ENCODE assay signal across 24 mouse cellular contexts in the genomic region with DNA sequence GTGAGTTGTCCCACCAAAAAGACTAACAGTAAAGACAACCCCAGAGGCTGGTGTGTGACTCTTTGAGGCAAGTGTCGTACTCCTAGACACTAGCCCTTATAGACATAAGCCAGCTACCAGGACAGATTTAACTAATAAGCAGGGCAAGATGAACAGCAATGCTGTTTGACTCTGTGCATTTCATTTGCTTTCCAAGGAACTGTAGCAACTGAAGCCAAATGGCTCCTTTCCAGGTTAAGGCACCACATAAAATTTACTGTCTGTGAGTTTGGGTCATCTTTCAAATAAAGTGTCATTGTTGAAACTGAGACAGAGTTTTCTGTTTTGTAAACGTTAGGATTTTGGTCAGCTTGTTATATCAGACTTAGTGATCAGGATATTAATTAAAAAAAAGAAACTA.
DNase-seq lines count a peak whose midpoint lies in the region; ATAC-seq and TF ChIP-seq lines count a peak whose summit lies in the region.
"Had no signal": no experiment of that assay in that cellular context is flagged by ENCODE, and none has a peak within 500 bp of the region (broad histone marks: within the 10 kb centered on the region; RNA-seq: fewer than 3 reads in every experiment).

No protein-coding gene starts in this region.

- H3K27ac ChIP-seq in cerebellum, adult 2 months (ENCODE audit: insufficient read depth, low read length): no peak overlapping the region
- 0 out of 2 replicates have a peak overlapping the region, but pooled peaks have one; percentile 12 for H3K27ac ChIP-seq in kidney, embryonic 16.5 days (ENCODE audit: low read length)
- H3K27ac ChIP-seq in lung, embryonic 15.5 days: no peak overlapping the region
- H3K27ac ChIP-seq: embryonic facial prominence, embryonic 12.5 days; forebrain, embryonic 10.5 days; forebrain, embryonic 15.5 days; gastrocnemius, adult 2 months; hindbrain, embryonic 12.5 days; kidney, embryonic 15.5 days; limb, embryonic 12.5 days; liver, embryonic 15.5 days had no signal

- H3K9me3 ChIP-seq in kidney, embryonic 16.5 days (ENCODE audit: low read length): no peaks in the 10 kb centered on the region
- H3K9me3 ChIP-seq in lung, embryonic 15.5 days: no peaks in the 10 kb centered on the region
- H3K9me3 ChIP-seq: embryonic facial prominence, embryonic 12.5 days; forebrain, embryonic 10.5 days; forebrain, embryonic 15.5 days; hindbrain, embryonic 12.5 days; kidney, embryonic 15.5 days; limb, embryonic 12.5 days; liver, embryonic 15.5 days had no signal

- 0 out of 2 replicates have a peak, but pooled peaks cover 5% of the 10 kb centered on the region for H3K36me3 ChIP-seq in kidney, embryonic 16.5 days (ENCODE audit: insufficient read depth, low read length)
- no peaks in the 10 kb centered on the region for H3K36me3 ChIP-seq in lung, embryonic 15.5 days
- H3K36me3 ChIP-seq: embryonic facial prominence, embryonic 12.5 days; forebrain, embryonic 10.5 days; forebrain, embryonic 15.5 days; hindbrain, embryonic 12.5 days; liver, embryonic 15.5 days had no signal

- peak; percentile 7 to 8 for DNase-seq in cerebellum, postnatal 10 days
- no peak for DNase-seq in cerebellum, adult 2 months
- no peak for DNase-seq in kidney, adult 8-10 months
- no peak for DNase-seq in lung, postnatal 4 days
- peak; percentile 5 for DNase-seq in 3T3-L1 (ENCODE audit: low read depth, low spot score)
- DNase-seq in testis, postnatal 10 days (ENCODE audit: low spot score): no peak
- DNase-seq: cerebellum, adult 8-10 months; cerebellum, postnatal 36 days; gastrocnemius, adult 2 months; gastrocnemius, postnatal 36 days; heart, adult 18-20 months; heart, postnatal 36 days; midbrain, embryonic 14.5 days; thymus, postnatal 14 days had no signal

- H3K4me2 ChIP-seq in kidney, embryonic 16.5 days (replicated peaks; ENCODE audit: low read depth, low read length): no peak overlapping the region
- H3K4me2 ChIP-seq in lung, embryonic 15.5 days: no peak overlapping the region
- H3K4me2 ChIP-seq: embryonic facial prominence, embryonic 12.5 days; forebrain, embryonic 15.5 days; heart, embryonic 11.5 days; hindbrain, embryonic 12.5 days; kidney, embryonic 15.5 days; limb, embryonic 12.5 days; liver, embryonic 15.5 days had no signal

- 16% methylated on average over 2 of the region's 2 CpGs for WGBS in cerebellum, adult 2 months
- WGBS in kidney, embryonic 16.5 days: 36% methylated on average over 2 of the region's 2 CpGs
- 37% methylated on average over 2 of the region's 2 CpGs for WGBS in lung, embryonic 15.5 days

- H3K27me3 ChIP-seq in cerebellum, adult 2 months (ENCODE audit: control insufficient read depth, insufficient read depth, low read length): no peaks in the 10 kb centered on the region
- no peaks in the 10 kb centered on the region for H3K27me3 ChIP-seq in kidney, embryonic 16.5 days (ENCODE audit: insufficient read depth, low read length)
- no peaks in the 10 kb centered on the region for H3K27me3 ChIP-seq in lung, embryonic 15.5 days
- H3K27me3 ChIP-seq: embryonic facial prominence, embryonic 12.5 days; forebrain, embryonic 15.5 days; hindbrain, embryonic 12.5 days; kidney, embryonic 15.5 days; limb, embryonic 12.5 days; liver, embryonic 15.5 days had no signal

- no peak overlapping the region for H3K9ac ChIP-seq in kidney, embryonic 16.5 days (replicated peaks; ENCODE audit: low read length)
- no peak overlapping the region for H3K9ac ChIP-seq in lung, embryonic 15.5 days
- H3K9ac ChIP-seq: embryonic facial prominence, embryonic 12.5 days; forebrain, embryonic 15.5 days; hindbrain, embryonic 12.5 days; kidney, embryonic 15.5 days; limb, embryonic 12.5 days; liver, embryonic 15.5 days had no signal

- H3K4me3 ChIP-seq in cerebellum, adult 2 months (replicated peaks; ENCODE audit: insufficient read depth, low read depth, low read length): no peak overlapping the region
- H3K4me3 ChIP-seq in kidney, embryonic 16.5 days (ENCODE audit: low read length): no peak overlapping the region
- H3K4me3 ChIP-seq in lung, embryonic 15.5 days: no peak overlapping the region
- H3K4me3 ChIP-seq: embryonic facial prominence, embryonic 12.5 days; forebrain, embryonic 10.5 days; forebrain, embryonic 15.5 days; gastrocnemius, adult 2 months; hindbrain, embryonic 12.5 days; kidney, embryonic 15.5 days; limb, embryonic 12.5 days; liver, embryonic 15.5 days had no signal

- no peaks in the 10 kb centered on the region for H3K4me1 ChIP-seq in cerebellum, adult 2 months (ENCODE audit: control insufficient read depth, insufficient read depth, low read length)
- H3K4me1 ChIP-seq in kidney, embryonic 16.5 days (ENCODE audit: insufficient read depth, low read length): peaks cover 6% of the 10 kb centered on the region; the same call in 1 of the 2 replicates
- H3K4me1 ChIP-seq in lung, embryonic 15.5 days: peaks cover 7% of the 10 kb centered on the region
- H3K4me1 ChIP-seq: embryonic facial prominence, embryonic 12.5 days; forebrain, embryonic 10.5 days; forebrain, embryonic 15.5 days; hindbrain, embryonic 12.5 days; kidney, embryonic 15.5 days; limb, embryonic 12.5 days; liver, embryonic 15.5 days had no signal

- TF ChIP-seq POLR2A in cerebellum, adult 2 months (IDR thresholded peaks at IDR 0.05; ENCODE audit: borderline replicate concordance, insufficient read depth, low read length): no peak

- ATAC-seq in kidney, embryonic 16.5 days (ENCODE audit: low FRiP score, low TSS enrichment): no peak
- ATAC-seq in lung, embryonic 15.5 days (ENCODE audit: borderline replicate concordance, extremely low read depth, low FRiP score, low TSS enrichment): peak; percentile 41; the same call in 1 of the 2 replicates
- ATAC-seq: forebrain, embryonic 15.5 days had no signal

- no peak for TF ChIP-seq CTCF in cerebellum, adult 2 months (IDR thresholded peaks at IDR 0.05; ENCODE audit: borderline replicate concordance, insufficient read depth, low read depth, low read length)

Comparison
In these comparisons a context has a peak if more than half of its experiments do, and no peak if none do; other contexts are left out.
1. DNase-seq: peak in cerebellum, postnatal 10 days (2 of 2) and 3T3-L1 (single experiment); none in cerebellum, adult 2 months (0 of 2), kidney, adult 8-10 months (0 of 2), lung, postnatal 4 days (0 of 2) and testis, postnatal 10 days (single experiment).